Mouse (Mus musculus) neural tube, embryonic 11.5 days (tissue): ENCODE measurements at regions not wholly inside any gene's neighbourhood (a gene's known extent, or its start where the extent isn't known, plus 50 kb on each side); places are given as distances from the start of the nearest gene placed in this dataset.

Experiments
- ATAC-seq: fragments of 200-750 bp; cut with Nextera tagmentation; 2 replicates; pipeline ENCODE4 v1.8.0; 2017; ENCODE audit warnings: moderate number of reproducible peaks, mild to moderate bottlenecking, moderate TSS enrichment, moderate library complexity; ENCODE audit not compliant: insufficient read depth, low FRiP score, low TSS enrichment
- DNase-seq: peaks from one replicate; pipeline ENCODE4 v3.0.0-alpha.2; 2015; ENCODE audit warnings: low spot score
- H3K27ac ChIP-seq: fragments of 300-500 bp; sonication (generic); 2 replicates; pipeline ENCODE4 v1.5.1; 2014; ENCODE audit warnings: low read depth, mild to moderate bottlenecking, low read length
- H3K27me3 ChIP-seq: fragments of 300-500 bp; sonication (generic); 2 replicates; pipeline ENCODE4 v1.6.1; 2014; ENCODE audit warnings: mild to moderate bottlenecking, low read length, mixed read lengths; ENCODE audit not compliant: control insufficient read depth, insufficient read depth
- H3K36me3 ChIP-seq: fragments of 300-500 bp; sonication (generic); 2 replicates; pipeline ENCODE4 v1.6.1; 2014; ENCODE audit warnings: mild to moderate bottlenecking, low read length, moderate library complexity, mixed read lengths; ENCODE audit not compliant: control insufficient read depth, insufficient read depth
- H3K4me1 ChIP-seq: fragments of 300-500 bp; sonication (generic); 2 replicates; pipeline ENCODE4 v1.6.1; 2014; ENCODE audit warnings: low read length, mixed read lengths; ENCODE audit not compliant: control insufficient read depth, insufficient read depth
- H3K4me2 ChIP-seq: fragments of 300-500 bp; sonication (generic); 2 replicates; pipeline ENCODE4 v1.6.1; 2014; ENCODE audit warnings: low read depth, mild to moderate bottlenecking, moderate library complexity
- H3K4me3 ChIP-seq: fragments of 300-500 bp; sonication (generic); 2 replicates; pipeline ENCODE4 v1.5.1; 2014; ENCODE audit warnings: low read depth, low read length
- H3K9ac ChIP-seq: fragments of 300-500 bp; sonication (generic); 2 replicates; pipeline ENCODE4 v1.6.1; 2014; ENCODE audit warnings: mild to moderate bottlenecking, low read length
- H3K9me3 ChIP-seq: fragments of 300-500 bp; sonication (generic); 2 replicates; pipeline ENCODE4 v1.6.1; 2016; ENCODE audit warnings: low read length; ENCODE audit not compliant: control insufficient read depth
- WGBS: fragments of 180-500 bp; shearing (Covaris S2); extraction: QIAGEN DNeasy Blood & Tissue Kit; methylation state at CpG from one replicate; pipeline ENCODE4 v1.1.7; 2014; 5-methylcytosine and 5-hydroxymethylcytosine counted together

- H3K27ac ChIP-seq = no peak overlapping the region
- 90% methylated on average over 7 of the region's 7 CpGs for WGBS
- no peak overlapping the region for H3K4me2 ChIP-seq
- no peaks in the 10 kb centered on the region for H3K36me3 ChIP-seq
- no peak overlapping the region for H3K9ac ChIP-seq
- DNase-seq (no peak), ATAC-seq (no peak)
- no peaks in the 10 kb centered on the region for H3K27me3 ChIP-seq
- H3K4me3 ChIP-seq = no peak overlapping the region
- H3K9me3 ChIP-seq = no peaks in the 10 kb centered on the region
- H3K4me1 ChIP-seq = no peaks in the 10 kb centered on the region
Observed at GRCm38 (mm10) chr13:115178175-115178917, 76.6 kb upstream of the Itga1 start.

- Histone ChIP-seq H3K4me1 (no peaks in the 10 kb centered on the region), H3K27me3 (no peaks in the 10 kb centered on the region), H3K27ac (no peak overlapping the region), H3K4me2 (no peak overlapping the region), H3K36me3 (no peaks in the 10 kb centered on the region), H3K9me3 (no peaks in the 10 kb centered on the region), H3K4me3 (no peak overlapping the region), H3K9ac (no peak overlapping the region)
- WGBS = 78% methylated on average over 7 of the region's 7 CpGs
- ATAC-seq = no peak
- DNase-seq = no peak
Observed at GRCm38 (mm10) chr13:115171347-115172062, 69.7 kb upstream of the Itga1 start.

GRCm38 (mm10) chr13:115165981-115166380 is 64.2 kb upstream of the Itga1 start:
- no peaks in the 10 kb centered on the region for H3K4me1 ChIP-seq
- H3K9me3 ChIP-seq = no peaks in the 10 kb centered on the region
- H3K27ac ChIP-seq = no peak overlapping the region
- no peaks in the 10 kb centered on the region for H3K27me3 ChIP-seq
- no peak overlapping the region for H3K4me2 ChIP-seq
- DNase-seq = no peak
- no peak for ATAC-seq
- WGBS = 86% methylated on average over 3 of the region's 3 CpGs
- no peak overlapping the region for H3K9ac ChIP-seq
- H3K4me3 ChIP-seq = no peak overlapping the region
- no peaks in the 10 kb centered on the region for H3K36me3 ChIP-seq

- H3K4me1 ChIP-seq = no peaks in the 10 kb centered on the region
- no peak overlapping the region for H3K27ac ChIP-seq
- no peak overlapping the region for H3K4me3 ChIP-seq
- DNase-seq (no peak), ATAC-seq (no peak)
- H3K4me2 ChIP-seq = no peak overlapping the region
- no peaks in the 10 kb centered on the region for H3K27me3 ChIP-seq
- 79% methylated on average over 4 of the region's 4 CpGs for WGBS
- no peak overlapping the region for H3K9ac ChIP-seq
- no peaks in the 10 kb centered on the region for H3K9me3 ChIP-seq
- H3K36me3 ChIP-seq = no peaks in the 10 kb centered on the region
Observed at GRCm38 (mm10) chr13:115162689-115163413, 61.1 kb upstream of the Itga1 start.

GRCm38 (mm10) chr13:115159386-115159785 is 57.6 kb upstream of the Itga1 start:
- H3K27ac ChIP-seq = no peak overlapping the region
- H3K4me1 ChIP-seq = no peaks in the 10 kb centered on the region
- H3K9me3 ChIP-seq = no peaks in the 10 kb centered on the region
- H3K4me3 ChIP-seq = no peak overlapping the region
- WGBS = 85% methylated on average over 4 of the region's 4 CpGs
- H3K27me3 ChIP-seq = no peaks in the 10 kb centered on the region
- ATAC-seq = no peak
- H3K36me3 ChIP-seq = no peaks in the 10 kb centered on the region
- H3K4me2 ChIP-seq = no peak overlapping the region
- no peak for DNase-seq
- H3K9ac ChIP-seq = no peak overlapping the region
